Mouse (Mus musculus) liver, adult 2 months (tissue): Measurements from ENCODE around the gene Slc27a3.

ENCODE experiments used
- CTCF ChIP-seq: fragments of 200-500 bp; IDR thresholded peaks from 2 replicates; pipeline ENCODE4 v1.5.1; 2011; ENCODE audit warnings: low read depth, low read length, control low read depth
- POLR2A ChIP-seq: fragments of 200-500 bp; IDR thresholded peaks from 2 replicates; pipeline ENCODE4 v1.6.1; 2011; ENCODE audit warnings: low read length, control low read depth; ENCODE audit not compliant: insufficient read depth; ENCODE audit errors: extremely low read depth

GRCm38 (mm10) chr3:90384851-90385375 lies 4.8 kb downstream of the Slc27a3 start:
- TF ChIP-seq CTCF: no peak
- no peak for TF ChIP-seq POLR2A
